Mouse (Mus musculus) bone marrow, adult 2 months (tissue): ENCODE measurements around the gene Angel2.

Experiments used
- CTCF ChIP-seq: fragments of 200-500 bp; IDR thresholded peaks from 2 replicates; pipeline ENCODE4 v1.5.1; 2011; ENCODE audit warnings: low read length, control low read depth; ENCODE audit not compliant: control insufficient read depth, insufficient read depth
- POLR2A ChIP-seq: fragments of 200-500 bp; IDR thresholded peaks from 2 replicates; pipeline ENCODE4 v1.6.1; 2011; ENCODE audit warnings: low read depth, mild to moderate bottlenecking, control low read depth, low read length, borderline replicate concordance; ENCODE audit not compliant: control insufficient read depth

- TF ChIP-seq POLR2A (peak; percentile 89), CTCF (peak; percentile 8; the same call in 1 of the 2 replicates)
Observed at GRCm38 (mm10) chr1:190928370-190929009, 3.6 kb downstream of the Angel2 start.
